Mouse (Mus musculus) neural tube, embryonic 15.5 days (tissue): ENCODE results near the gene Adamts2. TPM values are rescaled to one million over a fixed set of nuclear protein-coding genes. Genes with fewer than 3 reads are reported as not detected.
A peak's percentile ranks its signal among the peaks of the same experiment; 100 is the strongest.

Experiments
- ATAC-seq: fragments of 200-750 bp; cut with Nextera tagmentation; 2 replicates; pipeline ENCODE4 v1.8.0; 2017; ENCODE audit warnings: mild to moderate bottlenecking, moderate TSS enrichment, moderate library complexity; ENCODE audit not compliant: low FRiP score
- H3K27ac ChIP-seq: fragments of 300-500 bp; sonication (generic); replicated peaks from 2 replicates; pipeline ENCODE4 v1.5.1; 2015; ENCODE audit warnings: mild to moderate bottlenecking, inconsistent platforms
- H3K27me3 ChIP-seq: fragments of 300-500 bp; sonication (generic); replicated peaks from 2 replicates; pipeline ENCODE4 v1.6.1; 2015; ENCODE audit warnings: inconsistent platforms
- H3K36me3 ChIP-seq: fragments of 300-500 bp; sonication (generic); 2 replicates; pipeline ENCODE4 v1.6.1; 2015; ENCODE audit warnings: inconsistent platforms
- H3K4me1 ChIP-seq: fragments of 300-500 bp; sonication (generic); 2 replicates; pipeline ENCODE4 v1.6.1; 2015; ENCODE audit warnings: inconsistent platforms
- H3K4me2 ChIP-seq: fragments of 300-500 bp; sonication (generic); 2 replicates; pipeline ENCODE4 v1.6.1; 2015; ENCODE audit warnings: inconsistent platforms, mild to moderate bottlenecking, moderate library complexity
- H3K4me3 ChIP-seq: fragments of 300-500 bp; sonication (generic); replicated peaks from 2 replicates; pipeline ENCODE4 v1.5.1; 2015; ENCODE audit warnings: mild to moderate bottlenecking, inconsistent platforms
- H3K9ac ChIP-seq: fragments of 300-500 bp; sonication (generic); replicated peaks from 2 replicates; pipeline ENCODE4 v1.6.1; 2015; ENCODE audit warnings: mild to moderate bottlenecking, inconsistent platforms
- H3K9me3 ChIP-seq: fragments of 300-500 bp; sonication (generic); replicated peaks from 2 replicates; pipeline ENCODE4 v1.6.1; 2016; ENCODE audit warnings: inconsistent platforms
- WGBS: fragments of 180-500 bp; shearing (Covaris S2); methylation state at CpG from one replicate; pipeline ENCODE4 v1.1.7; 2015; ENCODE audit warnings: mixed read lengths; 5-methylcytosine and 5-hydroxymethylcytosine counted together
- polyA plus RNA-seq: library from polyadenylated mRNA; unstranded; fragments of >200 nt; fragmentation: Nextera tagmentation; extraction: Ambion mirVana; gene quantifications from 2 replicates; pipeline ENCODE4 v1.2.1, GENCODE M21; 2015

The Adamts2 gene
- 4.7 and 5.6 TPM in 2 replicates for polyA plus RNA-seq

DNA sequence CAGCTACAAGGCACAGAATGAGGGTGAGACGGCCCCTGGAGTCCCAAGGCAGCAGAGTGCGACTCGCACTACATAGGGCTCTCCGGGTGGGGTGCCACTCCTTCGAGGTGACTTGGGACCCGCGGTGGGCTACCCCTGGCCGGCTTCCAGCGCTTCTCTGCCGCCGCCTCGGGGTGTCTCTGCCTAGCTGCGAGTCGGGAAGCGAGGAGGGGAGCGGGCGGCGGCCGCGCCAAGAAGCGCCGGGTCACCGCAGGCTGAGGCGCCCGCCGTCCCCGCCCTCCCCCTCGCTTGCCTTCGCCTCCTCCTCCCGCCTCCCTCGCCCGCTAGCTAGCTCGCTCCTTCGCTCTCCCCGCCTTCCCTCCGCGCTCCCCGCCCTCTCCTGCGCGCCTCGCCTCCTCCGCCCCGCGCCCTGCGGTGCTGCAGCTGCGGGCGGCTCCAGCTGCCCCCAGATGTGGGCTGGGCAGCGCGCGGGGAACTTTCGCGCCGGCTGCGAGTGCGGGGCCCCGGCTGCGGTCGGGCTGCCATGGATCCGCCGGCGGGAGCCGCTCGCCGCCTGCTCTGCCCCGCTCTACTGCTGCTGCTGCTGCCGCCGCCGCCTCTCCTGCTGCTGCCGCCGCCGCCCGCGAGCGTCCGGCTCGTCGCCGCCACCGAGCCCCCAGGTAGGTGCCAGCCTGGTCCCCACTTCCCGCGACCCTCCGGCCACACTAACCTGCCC, at the start of gene Adamts2:
Gene Adamts2, plus strand, starts transcription at position 444 of the 715 bp plus-strand sequence.
- WGBS, result under 1% methylated on average over 74 of the region's 82 CpGs
- H3K27me3 ChIP-seq, result peaks cover 66% of the 10 kb centered on the region
- no peaks in the 10 kb centered on the region for H3K9me3 ChIP-seq
- peak; percentile 80 for ATAC-seq
- peak within 1 kb of the TSS; percentile 100 for H3K4me2 ChIP-seq
- H3K27ac ChIP-seq, result no peak within 1 kb of the TSS
- peak within 1 kb of the TSS; percentile 65 for H3K4me3 ChIP-seq
- H3K36me3 ChIP-seq, result no peaks in the 10 kb centered on the region
- H3K9ac ChIP-seq, result peak within 1 kb of the TSS; percentile 61
- peaks cover 28% of the 10 kb centered on the region for H3K4me1 ChIP-seq

DNA sequence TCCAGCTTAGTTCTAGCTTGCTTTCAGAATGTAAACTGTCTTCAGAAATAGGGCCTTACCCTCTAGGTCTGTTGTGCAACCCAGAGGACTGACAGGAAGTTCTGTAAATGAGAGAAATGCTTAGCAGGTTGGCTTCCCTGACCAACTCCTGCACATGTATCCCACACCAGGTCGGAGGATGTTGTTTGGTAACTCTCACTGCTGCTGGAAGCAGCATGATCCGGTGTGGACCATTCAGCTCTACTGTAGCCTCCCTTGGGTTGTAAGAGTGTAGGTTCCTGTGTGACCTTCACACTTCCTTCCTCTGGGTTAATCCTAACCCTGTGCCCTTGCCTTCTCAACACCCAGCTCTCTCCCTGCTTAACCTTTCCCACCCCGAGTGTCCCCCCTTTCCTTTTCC, 44.8 kb upstream of the Adamts2 start:
- no peak for ATAC-seq
- no peak overlapping the region for H3K4me3 ChIP-seq
- no peak overlapping the region for H3K27ac ChIP-seq

DNA sequence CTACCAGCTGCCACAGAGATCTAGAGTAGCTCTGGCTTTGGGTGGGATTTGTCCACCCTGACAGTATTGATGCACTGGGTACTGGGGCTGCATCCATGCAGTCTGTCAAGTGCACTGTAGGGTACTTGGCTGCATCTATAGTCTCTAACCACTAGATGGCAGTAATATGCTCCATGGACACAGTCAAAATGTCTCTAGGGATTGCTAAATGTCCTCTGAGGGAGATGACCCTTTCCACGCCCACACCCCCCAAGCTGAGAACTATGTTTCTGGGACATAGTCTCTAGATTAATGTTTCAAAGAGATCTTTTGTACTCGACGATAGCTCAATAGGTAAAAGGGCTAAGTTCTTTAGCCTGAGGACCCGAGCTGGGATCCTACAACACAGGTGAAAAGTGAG, 42.8 kb upstream of the Adamts2 start:
- Histone ChIP-seq H3K27ac (no peak overlapping the region), H3K4me3 (no peak overlapping the region), H3K4me2 (no peak overlapping the region), H3K9ac (no peak overlapping the region), H3K9me3 (peaks cover 11% of the 10 kb centered on the region; the same call in 1 of the 2 replicates), H3K27me3 (no peaks in the 10 kb centered on the region), H3K36me3 (no peaks in the 10 kb centered on the region), H3K4me1 (no peaks in the 10 kb centered on the region)
- ATAC-seq, result no peak
- WGBS, result 35% methylated on average over 4 of the region's 4 CpGs

More for the DNA sequence above, 44.8 kb upstream of the Adamts2 start:
- 97% methylated on average over 3 of the region's 3 CpGs for WGBS
- no peak overlapping the region for H3K9ac ChIP-seq
- no peak overlapping the region for H3K4me2 ChIP-seq
- no peaks in the 10 kb centered on the region for H3K4me1 ChIP-seq
- no peaks in the 10 kb centered on the region for H3K27me3 ChIP-seq
- no peaks in the 10 kb centered on the region for H3K36me3 ChIP-seq
- peaks cover 11% of the 10 kb centered on the region; the same call in 1 of the 2 replicates for H3K9me3 ChIP-seq

DNA sequence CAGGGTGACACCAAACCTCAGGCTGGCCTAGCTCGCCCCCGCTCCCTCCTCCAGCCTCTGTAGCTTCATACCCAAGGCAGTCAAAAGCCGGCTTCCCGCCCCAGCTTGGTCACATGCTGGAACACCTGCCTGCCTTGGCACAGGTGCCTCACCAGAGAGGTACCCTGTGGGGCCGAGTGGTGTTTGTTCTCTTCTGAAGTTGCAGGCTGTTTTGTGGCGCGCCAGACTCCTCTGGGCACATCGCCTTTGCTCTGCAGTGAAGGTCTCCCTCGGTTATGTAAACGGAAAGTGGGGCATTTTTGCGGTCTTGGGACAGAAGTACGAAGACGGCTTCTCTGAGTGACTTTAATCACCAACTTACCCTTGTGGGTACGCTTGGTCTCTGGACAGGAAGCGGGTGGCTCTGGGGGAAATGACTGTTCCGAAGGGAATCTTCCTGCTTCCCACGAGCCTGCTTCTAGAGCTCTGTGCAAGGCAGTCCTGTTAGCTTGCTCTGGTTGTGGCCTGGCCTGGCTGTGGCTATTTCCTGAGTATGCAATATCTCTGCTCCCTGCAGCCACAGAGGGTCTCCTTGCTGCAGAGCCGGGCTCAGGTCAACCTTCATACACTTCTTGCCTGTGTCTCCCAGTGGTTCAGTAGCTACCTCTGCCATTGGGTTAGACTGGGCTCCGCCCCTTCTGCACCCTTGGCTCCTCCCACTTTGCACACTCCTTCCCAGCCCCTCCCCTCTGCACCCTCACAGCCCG, 36.2 kb upstream of the Adamts2 start:
- Histone ChIP-seq H3K27me3 (no peaks in the 10 kb centered on the region), H3K27ac (no peak overlapping the region), H3K4me3 (no peak overlapping the region), H3K9me3 (no peaks in the 10 kb centered on the region), H3K4me1 (no peaks in the 10 kb centered on the region), H3K4me2 (no peak overlapping the region), H3K9ac (no peak overlapping the region), H3K36me3 (no peaks in the 10 kb centered on the region)
- no peak for ATAC-seq
- WGBS, result 81% methylated on average over 20 of the region's 20 CpGs

DNA sequence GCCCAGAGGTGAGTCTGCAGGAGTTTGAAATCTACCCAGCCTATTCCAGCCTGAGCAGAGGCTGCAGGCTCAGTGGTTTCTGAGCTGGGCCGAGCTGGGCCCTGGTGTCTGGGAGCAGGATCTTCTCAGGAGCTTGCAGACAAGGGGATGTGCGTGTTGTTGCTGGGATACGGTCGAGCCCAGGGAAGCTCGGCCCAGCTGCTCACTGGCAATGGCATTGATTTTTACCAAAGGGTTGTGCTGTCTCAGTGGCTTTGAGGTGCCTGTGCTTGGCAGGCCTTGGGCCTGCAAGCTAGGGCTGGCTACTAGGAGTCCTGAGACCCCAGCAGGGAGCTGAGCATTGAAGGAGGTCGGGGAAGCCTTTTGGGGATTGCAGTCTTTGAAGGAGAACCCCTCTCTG, 30.4 kb upstream of the Adamts2 start:
- no peak overlapping the region for H3K27ac ChIP-seq
- no peaks in the 10 kb centered on the region for H3K36me3 ChIP-seq
- WGBS, result 54% methylated on average over 6 of the region's 6 CpGs
- H3K4me3 ChIP-seq, result no peak overlapping the region
- no peaks in the 10 kb centered on the region for H3K27me3 ChIP-seq
- no peak overlapping the region for H3K9ac ChIP-seq
- no peak overlapping the region for H3K4me2 ChIP-seq
- H3K9me3 ChIP-seq, result no peaks in the 10 kb centered on the region
- no peak for ATAC-seq
- H3K4me1 ChIP-seq, result no peaks in the 10 kb centered on the region

DNA sequence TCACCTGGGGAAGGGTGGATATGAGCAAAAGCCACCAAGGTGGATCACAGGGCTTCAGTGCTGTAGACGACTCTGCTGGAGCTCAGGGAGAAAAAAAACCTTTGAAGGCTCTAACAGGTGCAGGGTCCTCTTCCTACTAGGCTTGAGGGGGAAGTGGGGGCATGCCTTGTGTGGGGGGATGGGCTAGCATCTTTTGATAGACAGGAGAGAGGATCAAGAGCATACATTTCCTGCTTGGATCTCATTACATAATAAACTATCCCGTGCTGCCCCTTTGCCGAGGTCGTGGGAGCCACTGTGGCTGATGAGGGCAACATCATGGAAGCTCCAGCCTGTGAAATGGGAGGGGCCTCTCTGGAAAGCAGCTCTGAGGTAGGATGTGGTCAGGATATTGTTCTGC, 25.4 kb upstream of the Adamts2 start:
- no peaks in the 10 kb centered on the region for H3K4me1 ChIP-seq
- H3K9ac ChIP-seq, result no peak overlapping the region
- no peak overlapping the region for H3K4me2 ChIP-seq
- H3K36me3 ChIP-seq, result no peaks in the 10 kb centered on the region
- no peak overlapping the region for H3K27ac ChIP-seq
- no peaks in the 10 kb centered on the region for H3K27me3 ChIP-seq
- no peaks in the 10 kb centered on the region for H3K9me3 ChIP-seq
- ATAC-seq, result no peak
- H3K4me3 ChIP-seq, result no peak overlapping the region
- 75% methylated on average over 4 of the region's 4 CpGs for WGBS

DNA sequence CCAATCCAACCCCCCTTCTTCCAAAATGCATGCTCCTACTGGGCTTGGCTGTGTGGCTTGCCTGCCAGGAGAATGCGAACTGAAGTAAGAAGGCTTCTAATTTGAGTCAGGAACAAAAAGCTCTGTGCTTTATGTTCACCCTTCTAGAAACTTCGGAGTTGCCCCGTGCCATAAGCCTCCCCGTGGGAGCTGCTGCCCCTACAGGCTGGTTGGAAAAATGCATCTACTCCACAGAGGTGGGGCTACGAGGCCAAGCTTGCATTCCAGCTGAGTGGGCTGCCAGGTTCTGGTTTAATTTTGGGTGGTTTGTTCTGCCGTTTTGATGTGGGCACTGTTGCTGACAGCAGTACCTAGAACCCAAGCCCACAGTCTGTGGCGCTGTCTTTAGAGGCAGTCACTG, 14.9 kb upstream of the Adamts2 start:
- no peaks in the 10 kb centered on the region for H3K4me1 ChIP-seq
- H3K4me3 ChIP-seq, result no peak overlapping the region
- no peaks in the 10 kb centered on the region for H3K27me3 ChIP-seq
- no peak overlapping the region for H3K27ac ChIP-seq
- no peak overlapping the region for H3K9ac ChIP-seq
- H3K36me3 ChIP-seq, result no peaks in the 10 kb centered on the region
- H3K4me2 ChIP-seq, result no peak overlapping the region
- no peak for ATAC-seq
- 50% methylated on average over 7 of the region's 7 CpGs for WGBS
- H3K9me3 ChIP-seq, result no peaks in the 10 kb centered on the region

DNA sequence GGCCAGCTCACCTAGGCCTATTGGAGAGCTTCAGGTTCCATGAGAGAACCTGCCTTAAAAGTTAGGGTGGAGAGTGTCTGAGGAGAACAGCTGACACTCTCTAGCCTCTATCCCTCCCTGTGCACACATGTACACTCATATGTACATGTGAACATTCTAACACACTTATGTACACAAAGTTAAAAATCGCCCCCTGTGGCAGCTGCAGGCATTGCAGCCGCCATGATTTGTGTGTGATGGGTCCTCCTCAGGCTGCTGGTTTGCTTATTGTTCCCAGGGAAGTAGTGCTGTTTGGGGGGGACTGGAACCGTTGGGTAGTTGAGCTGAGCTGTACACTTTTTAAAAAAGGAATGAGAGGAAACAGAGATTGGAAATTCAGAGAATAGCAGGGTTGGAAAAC, 14.1 kb upstream of the Adamts2 start:
- WGBS, result 11% methylated on average over 3 of the region's 3 CpGs
- Histone ChIP-seq H3K9me3 (no peaks in the 10 kb centered on the region), H3K27ac (no peak overlapping the region), H3K36me3 (no peaks in the 10 kb centered on the region), H3K27me3 (no peaks in the 10 kb centered on the region), H3K9ac (no peak overlapping the region), H3K4me1 (no peaks in the 10 kb centered on the region), H3K4me2 (no peak overlapping the region), H3K4me3 (no peak overlapping the region)
- no peak for ATAC-seq

DNA sequence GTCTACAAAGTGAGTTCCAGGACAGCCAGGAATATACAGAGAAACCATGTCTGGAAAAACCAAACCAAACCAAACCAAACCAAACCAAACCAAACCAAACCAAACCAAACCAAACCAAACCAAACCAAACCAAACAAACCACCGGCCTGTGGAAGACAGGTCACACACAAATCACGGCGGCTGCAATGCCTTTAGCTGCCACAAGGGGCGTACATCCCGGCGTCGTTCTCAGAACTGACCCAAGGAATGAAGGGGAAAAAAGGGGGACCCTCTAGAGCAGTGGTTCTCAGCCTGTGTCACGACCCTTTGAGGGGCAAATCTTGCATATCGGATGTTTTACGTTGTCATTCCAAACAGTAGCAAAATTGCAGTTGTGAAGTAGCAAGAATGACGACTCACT, 12.8 kb upstream of the Adamts2 start:
- H3K27me3 ChIP-seq, result no peaks in the 10 kb centered on the region
- H3K27ac ChIP-seq, result no peak overlapping the region
- WGBS, result 41% methylated on average over 11 of the region's 11 CpGs
- H3K4me3 ChIP-seq, result no peak overlapping the region
- H3K36me3 ChIP-seq, result no peaks in the 10 kb centered on the region
- no peaks in the 10 kb centered on the region for H3K4me1 ChIP-seq
- no peak overlapping the region for H3K4me2 ChIP-seq
- no peak for ATAC-seq
- H3K9ac ChIP-seq, result no peak overlapping the region
- no peaks in the 10 kb centered on the region for H3K9me3 ChIP-seq

DNA sequence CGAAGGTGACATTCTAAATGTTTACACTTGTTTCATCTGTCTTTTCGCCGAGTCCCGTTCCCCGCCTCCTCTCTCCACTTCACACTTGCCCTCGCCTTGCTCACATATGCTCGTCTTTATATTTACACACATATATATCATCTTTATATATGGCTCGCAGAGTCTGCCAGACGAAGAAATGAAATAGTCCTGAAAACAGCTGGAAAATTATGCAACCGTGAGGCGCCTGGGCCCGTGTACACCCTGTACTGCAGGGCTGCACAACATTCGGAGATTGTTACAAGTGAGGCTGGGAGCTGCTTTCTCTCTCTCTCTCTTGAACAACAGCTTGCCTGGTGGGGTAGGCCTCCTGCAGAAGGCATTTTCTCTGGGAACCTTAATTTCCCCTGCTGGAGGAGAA, 10.8 kb upstream of the Adamts2 start:
- no peak overlapping the region for H3K4me2 ChIP-seq
- H3K27me3 ChIP-seq, result no peaks in the 10 kb centered on the region
- H3K36me3 ChIP-seq, result no peaks in the 10 kb centered on the region
- H3K4me1 ChIP-seq, result no peaks in the 10 kb centered on the region
- no peaks in the 10 kb centered on the region for H3K9me3 ChIP-seq
- no peak for ATAC-seq
- 86% methylated on average over 13 of the region's 13 CpGs for WGBS
- no peak overlapping the region for H3K9ac ChIP-seq
- H3K27ac ChIP-seq, result no peak overlapping the region
- H3K4me3 ChIP-seq, result no peak overlapping the region

DNA sequence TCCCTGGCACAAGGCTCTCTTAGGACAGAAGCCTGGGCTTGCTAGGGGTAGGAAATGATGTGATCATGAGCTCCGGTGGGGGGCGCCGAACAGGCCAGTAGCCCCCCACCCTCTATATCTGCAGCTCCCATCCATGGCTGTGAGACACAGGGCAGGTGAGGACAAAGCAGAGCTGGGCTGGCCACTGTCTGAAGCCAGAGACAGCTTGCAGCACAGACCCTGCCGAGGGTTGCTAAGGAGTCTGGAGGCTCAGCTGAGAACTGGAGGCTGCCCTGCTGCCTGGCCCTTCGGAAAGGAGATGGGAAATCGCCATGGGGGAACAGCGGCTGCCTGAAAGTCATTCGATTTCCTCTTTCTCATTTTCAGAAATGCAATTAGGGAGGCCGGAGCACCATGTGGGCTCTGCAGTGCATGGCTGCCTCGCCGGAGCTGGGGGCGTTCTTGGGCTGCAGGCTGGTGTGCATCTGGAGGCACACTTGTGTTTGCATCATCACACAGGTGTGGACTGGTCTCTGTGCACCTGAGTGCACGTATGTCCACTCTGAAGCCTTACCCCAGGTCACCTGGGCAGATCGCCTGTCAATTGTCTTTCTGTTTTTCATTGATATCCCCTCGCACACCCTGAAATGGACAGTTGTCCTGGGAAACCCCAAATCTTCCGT, 8.9 kb upstream of the Adamts2 start:
- WGBS, result 74% methylated on average over 16 of the region's 16 CpGs
- Histone ChIP-seq H3K4me2 (no peak overlapping the region), H3K36me3 (no peaks in the 10 kb centered on the region), H3K4me1 (no peaks in the 10 kb centered on the region), H3K9me3 (no peaks in the 10 kb centered on the region), H3K27ac (no peak overlapping the region), H3K27me3 (no peaks in the 10 kb centered on the region), H3K9ac (no peak overlapping the region; the same call in 1 of the 2 replicates), H3K4me3 (no peak overlapping the region)
- no peak for ATAC-seq

DNA sequence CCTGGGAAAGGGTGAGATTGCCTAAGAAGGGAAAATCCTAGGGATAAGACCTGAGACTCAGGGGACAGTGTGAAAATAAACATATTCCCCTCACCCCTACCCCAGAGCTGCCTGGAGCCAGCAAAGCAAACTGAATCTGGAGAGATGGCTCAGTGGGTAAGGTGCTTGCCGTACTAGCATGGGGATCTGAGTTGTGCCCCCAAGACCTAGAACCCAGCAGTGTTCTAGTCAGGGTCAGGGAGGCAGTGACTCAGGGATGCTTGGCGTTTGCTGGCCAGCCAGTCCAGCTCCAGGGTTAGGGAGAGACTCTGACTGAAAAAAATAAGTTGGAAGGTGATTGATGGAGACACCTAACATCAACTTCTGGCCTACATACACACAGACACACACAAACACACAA, 5.3 kb upstream of the Adamts2 start:
- Histone ChIP-seq H3K9me3 (no peaks in the 10 kb centered on the region), H3K9ac (no peak overlapping the region), H3K4me2 (no peak overlapping the region), H3K4me3 (no peak overlapping the region), H3K4me1 (peaks cover 2% of the 10 kb centered on the region; the same call in 1 of the 2 replicates), H3K36me3 (no peaks in the 10 kb centered on the region), H3K27me3 (peaks cover 30% of the 10 kb centered on the region), H3K27ac (no peak overlapping the region)
- WGBS, result 83% methylated on average over 2 of the region's 2 CpGs
- ATAC-seq, result no peak
